Mouse (Mus musculus): ENCODE data around the gene Rhobtb1. TPM values are rescaled to one million over a fixed set of nuclear protein-coding genes. Genes with fewer than 3 reads are reported as not detected.
A peak's percentile ranks its signal among the peaks of the same experiment; 100 is the strongest.

Gene Rhobtb1
- polyA plus RNA-seq, 1 experiment: 4.6 TPM

- TF ChIP-seq CTCF (IDR thresholded peaks at IDR 0.05; ENCODE audit: extremely low read depth, insufficient read depth, low read length) (no peak), POLR2A (IDR thresholded peaks at IDR 0.05; ENCODE audit: extremely low read depth, insufficient read depth, low read length) (no peak)
- Histone ChIP-seq H3K27ac (ENCODE audit: insufficient read depth, low read length) (no peak overlapping the region), H3K4me1 (ENCODE audit: control insufficient read depth, insufficient read depth, low read length) (peaks cover 2% of the 10 kb centered on the region; the same call in 1 of the 2 replicates), H3K4me3 (ENCODE audit: insufficient read depth, low read length) (peak overlapping the region; percentile 98)
Measured at GRCm38 (mm10) chr10:69213986-69214385, 62.8 kb downstream of the Rhobtb1 start.

- H3K4me3 ChIP-seq (ENCODE audit: insufficient read depth, low read length): no peak overlapping the region
- H3K27ac ChIP-seq (ENCODE audit: insufficient read depth, low read length): no peak overlapping the region
- TF ChIP-seq POLR2A (IDR thresholded peaks at IDR 0.05; ENCODE audit: extremely low read depth, insufficient read depth, low read length) (no peak), CTCF (IDR thresholded peaks at IDR 0.05; ENCODE audit: extremely low read depth, insufficient read depth, low read length) (no peak)
- peaks cover 2% of the 10 kb centered on the region; the same call in 1 of the 2 replicates for H3K4me1 ChIP-seq (ENCODE audit: control insufficient read depth, insufficient read depth, low read length)
Measured at GRCm38 (mm10) chr10:69217127-69217690, 66.0 kb downstream of the Rhobtb1 start.

- TF ChIP-seq CTCF (IDR thresholded peaks at IDR 0.05; ENCODE audit: extremely low read depth, insufficient read depth, low read length) (no peak), POLR2A (IDR thresholded peaks at IDR 0.05; ENCODE audit: extremely low read depth, insufficient read depth, low read length) (no peak)
- Histone ChIP-seq H3K4me3 (ENCODE audit: insufficient read depth, low read length) (no peak overlapping the region), H3K4me1 (ENCODE audit: control insufficient read depth, insufficient read depth, low read length) (peaks cover 2% of the 10 kb centered on the region; the same call in 1 of the 2 replicates), H3K27ac (ENCODE audit: insufficient read depth, low read length) (no peak overlapping the region)
Measured at GRCm38 (mm10) chr10:69218458-69219288, 67.4 kb downstream of the Rhobtb1 start.

GRCm38 (mm10) chr10:69219289-69219626, 68.0 kb downstream of the Rhobtb1 start:
- Histone ChIP-seq H3K4me1 (ENCODE audit: control insufficient read depth, insufficient read depth, low read length) (peaks cover 2% of the 10 kb centered on the region; the same call in 1 of the 2 replicates), H3K27ac (ENCODE audit: insufficient read depth, low read length) (no peak overlapping the region), H3K4me3 (ENCODE audit: insufficient read depth, low read length) (no peak overlapping the region)
- TF ChIP-seq CTCF (IDR thresholded peaks at IDR 0.05; ENCODE audit: extremely low read depth, insufficient read depth, low read length) (no peak), POLR2A (IDR thresholded peaks at IDR 0.05; ENCODE audit: extremely low read depth, insufficient read depth, low read length) (no peak)

- TF ChIP-seq CTCF (IDR thresholded peaks at IDR 0.05; ENCODE audit: extremely low read depth, insufficient read depth, low read length): no peak
- TF ChIP-seq POLR2A (IDR thresholded peaks at IDR 0.05; ENCODE audit: extremely low read depth, insufficient read depth, low read length): no peak
- H3K27ac ChIP-seq (ENCODE audit: insufficient read depth, low read length): no peak overlapping the region
Measured at GRCm38 (mm10) chr10:69220296-69220695, 69.1 kb downstream of the Rhobtb1 start.

GRCm38 (mm10) chr10:69221148-69221547, 69.9 kb downstream of the Rhobtb1 start:
- Histone ChIP-seq H3K4me3 (ENCODE audit: insufficient read depth, low read length) (no peak overlapping the region), H3K27ac (ENCODE audit: insufficient read depth, low read length) (no peak overlapping the region), H3K4me1 (ENCODE audit: control insufficient read depth, insufficient read depth, low read length) (peaks cover 2% of the 10 kb centered on the region; the same call in 1 of the 2 replicates)
- no peak for TF ChIP-seq POLR2A (IDR thresholded peaks at IDR 0.05; ENCODE audit: extremely low read depth, insufficient read depth, low read length)
- no peak for TF ChIP-seq CTCF (IDR thresholded peaks at IDR 0.05; ENCODE audit: extremely low read depth, insufficient read depth, low read length)

More at GRCm38 (mm10) chr10:69220296-69220695, 69.1 kb downstream of the Rhobtb1 start:
- H3K4me1 ChIP-seq (ENCODE audit: control insufficient read depth, insufficient read depth, low read length): peaks cover 2% of the 10 kb centered on the region; the same call in 1 of the 2 replicates
- no peak overlapping the region for H3K4me3 ChIP-seq (ENCODE audit: insufficient read depth, low read length)

- Histone ChIP-seq H3K4me3 (ENCODE audit: insufficient read depth, low read length) (no peak overlapping the region), H3K4me1 (ENCODE audit: control insufficient read depth, insufficient read depth, low read length) (peaks cover 2% of the 10 kb centered on the region; the same call in 1 of the 2 replicates), H3K27ac (ENCODE audit: insufficient read depth, low read length) (no peak overlapping the region)
- no peak for TF ChIP-seq POLR2A (IDR thresholded peaks at IDR 0.05; ENCODE audit: extremely low read depth, insufficient read depth, low read length)
- no peak for TF ChIP-seq CTCF (IDR thresholded peaks at IDR 0.05; ENCODE audit: extremely low read depth, insufficient read depth, low read length)
Measured at GRCm38 (mm10) chr10:69221955-69222354, 70.7 kb downstream of the Rhobtb1 start.

GRCm38 (mm10) chr10:69223232-69223631, 72.0 kb downstream of the Rhobtb1 start:
- TF ChIP-seq CTCF (IDR thresholded peaks at IDR 0.05; ENCODE audit: extremely low read depth, insufficient read depth, low read length): no peak
- no peak for TF ChIP-seq POLR2A (IDR thresholded peaks at IDR 0.05; ENCODE audit: extremely low read depth, insufficient read depth, low read length)
- Histone ChIP-seq H3K4me1 (ENCODE audit: control insufficient read depth, insufficient read depth, low read length) (peaks cover 2% of the 10 kb centered on the region; the same call in 1 of the 2 replicates), H3K4me3 (ENCODE audit: insufficient read depth, low read length) (no peak overlapping the region), H3K27ac (ENCODE audit: insufficient read depth, low read length) (no peak overlapping the region)

- H3K27ac ChIP-seq (ENCODE audit: insufficient read depth, low read length): no peak overlapping the region
- no peak overlapping the region for H3K4me3 ChIP-seq (ENCODE audit: insufficient read depth, low read length)
- H3K4me1 ChIP-seq (ENCODE audit: control insufficient read depth, insufficient read depth, low read length): peaks cover 2% of the 10 kb centered on the region; the same call in 1 of the 2 replicates
- TF ChIP-seq CTCF (IDR thresholded peaks at IDR 0.05; ENCODE audit: extremely low read depth, insufficient read depth, low read length) (no peak), POLR2A (IDR thresholded peaks at IDR 0.05; ENCODE audit: extremely low read depth, insufficient read depth, low read length) (no peak)
Measured at GRCm38 (mm10) chr10:69224276-69224675, 73.0 kb downstream of the Rhobtb1 start.

All from cortical plate, adult 2 months (tissue).